Mouse (Mus musculus): ENCODE measurements around the gene Mad2l2.
A peak's percentile ranks its signal among the peaks of the same experiment; 100 is the strongest.
"Not testable (repeated sequence)": the region's sequence is repeated elsewhere in the genome, so short reads cannot be mapped to it uniquely, and the experiment has no call there.

Mad2l2 gene

DNA sequence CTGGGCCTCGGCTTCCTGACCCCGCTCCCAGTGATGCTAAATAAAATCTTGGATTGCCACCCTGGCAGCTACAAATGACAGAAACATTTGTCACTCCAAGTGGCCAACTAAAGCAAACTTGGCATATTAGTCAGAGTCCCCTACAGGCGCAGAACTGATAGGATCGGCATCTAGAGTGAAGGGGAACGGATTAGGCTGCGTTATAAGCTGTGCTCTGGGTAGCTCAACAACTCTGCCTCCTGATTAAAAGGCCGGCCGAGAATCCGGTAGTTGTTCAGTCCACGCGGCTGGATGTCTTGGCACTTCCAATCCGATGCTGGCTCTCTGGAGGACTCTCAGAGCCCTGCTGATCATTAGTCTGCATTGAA lies 44.3 kb downstream of the Mad2l2 start:
- DNase-seq = no peak

DNA sequence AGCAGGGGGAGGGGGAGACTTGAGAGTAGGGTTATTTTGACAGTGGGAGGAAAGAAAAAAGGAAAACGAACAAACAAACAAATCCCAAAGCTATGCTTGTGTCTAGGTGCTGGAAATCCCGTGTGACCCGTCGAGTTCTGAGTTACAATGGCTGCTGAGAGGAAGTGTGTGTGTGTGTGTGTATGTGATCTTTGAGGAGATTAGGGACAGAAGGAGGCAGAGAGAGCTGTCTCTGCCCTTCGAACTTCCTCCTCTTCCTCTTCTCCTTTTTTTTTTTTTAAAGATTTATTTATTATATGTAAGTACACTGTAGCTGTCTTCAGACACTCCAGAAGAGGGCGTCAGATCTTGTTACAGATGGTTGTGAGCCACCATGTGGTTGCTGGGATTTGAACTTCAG lies 46.4 kb downstream of the Mad2l2 start:
- DNase-seq = not testable (repeated sequence)

DNA sequence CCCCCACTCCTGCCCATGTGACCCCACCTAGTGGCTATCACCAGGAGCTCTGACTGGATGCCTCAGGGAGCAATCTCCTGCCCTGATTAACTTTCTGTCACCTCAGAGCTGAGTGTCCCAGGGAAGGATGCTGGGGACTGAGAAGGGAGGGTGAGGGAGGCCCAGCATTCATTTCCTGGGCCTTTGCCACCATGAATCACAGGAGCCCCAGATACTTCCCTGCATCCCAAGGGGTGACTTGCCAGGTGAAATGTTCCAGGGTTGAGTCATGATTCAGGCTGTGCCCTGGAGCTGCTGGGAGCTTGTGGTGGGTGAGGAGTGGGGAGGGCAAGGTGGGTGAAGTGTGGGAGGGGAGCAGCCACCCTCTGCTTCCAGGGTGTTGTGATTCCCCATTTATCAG lies 47.5 kb downstream of the Mad2l2 start:
- no peak for DNase-seq

DNA sequence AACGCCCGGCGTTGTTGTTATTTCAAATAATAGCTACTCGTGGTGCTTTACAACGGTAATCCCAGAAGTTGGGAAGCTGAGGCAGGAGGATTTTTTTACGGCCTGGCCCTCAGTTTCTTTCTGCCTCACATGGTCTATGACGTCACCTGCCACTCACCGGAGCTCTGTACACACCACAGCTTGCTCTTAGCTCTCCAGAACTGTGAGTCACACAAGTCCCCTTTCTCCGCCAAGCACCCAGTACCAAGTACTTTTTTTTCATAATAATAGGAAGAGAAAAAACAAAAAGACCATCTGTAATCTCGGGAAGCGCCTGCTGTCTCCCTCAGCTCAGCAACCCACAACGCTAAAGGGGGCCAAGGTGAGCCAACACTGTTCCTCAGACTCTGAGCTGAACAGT lies 51.3 kb downstream of the Mad2l2 start:
- no peak for DNase-seq

DNA sequence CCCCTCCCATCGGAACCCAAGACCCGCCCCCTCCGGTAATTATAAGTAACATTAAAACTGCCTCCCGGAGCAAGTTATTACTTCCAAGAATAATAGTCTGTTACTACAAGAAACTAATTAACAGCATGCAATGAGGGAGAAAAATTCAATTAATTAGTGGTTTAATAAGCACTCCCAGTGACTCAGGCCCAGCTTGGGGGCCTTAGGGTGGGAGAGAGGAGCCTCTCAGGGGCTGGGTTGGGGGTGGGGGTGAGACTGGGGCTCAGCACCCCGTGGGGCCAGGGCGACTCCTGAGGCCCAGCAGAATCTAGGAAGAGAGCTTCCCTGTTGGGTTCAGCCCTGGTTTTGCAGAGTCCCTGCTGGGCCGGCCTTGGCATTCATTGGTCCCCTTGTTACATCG lies 52.2 kb downstream of the Mad2l2 start:
- no peak for DNase-seq

DNA sequence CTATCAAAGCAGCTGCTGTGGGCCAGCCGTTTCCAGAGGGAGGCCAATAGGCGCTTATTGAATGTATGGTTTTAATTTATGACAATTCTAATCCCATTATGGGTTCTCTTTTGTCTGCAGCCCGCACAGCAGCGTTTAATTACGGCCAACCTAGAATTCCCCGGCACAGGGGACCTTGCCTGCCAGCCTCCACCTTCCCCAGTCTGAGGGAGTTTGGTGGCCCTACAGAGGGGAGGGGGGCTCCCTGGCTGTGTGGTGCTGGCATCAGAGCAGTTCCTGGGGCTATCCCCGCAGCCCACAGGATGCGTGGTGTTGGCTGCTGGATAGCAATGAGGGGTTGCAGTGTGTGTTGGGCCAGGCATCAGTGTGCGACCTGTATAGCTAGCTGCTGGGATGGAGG lies 54.4 kb downstream of the Mad2l2 start:
- no peak for DNase-seq

DNA sequence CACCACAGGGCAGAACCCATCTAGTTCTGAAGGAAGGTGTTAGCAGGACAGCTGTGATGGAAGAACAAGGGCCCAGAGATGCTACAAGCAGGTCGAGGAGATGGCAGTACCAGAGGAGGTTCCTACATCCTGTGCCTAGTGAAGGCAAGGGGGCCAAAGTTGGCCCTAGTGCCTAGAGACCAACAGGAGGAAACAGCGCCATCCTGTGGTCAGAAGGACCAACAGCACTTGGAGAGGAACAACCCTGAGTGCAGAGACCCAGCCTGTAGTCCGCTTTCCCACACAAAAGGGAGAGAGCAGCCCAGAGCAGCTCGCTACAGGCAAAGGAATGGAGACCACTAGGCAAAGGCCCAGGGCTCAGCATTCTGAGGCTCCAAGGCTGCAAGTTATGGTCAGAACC lies 55.6 kb downstream of the Mad2l2 start:
- DNase-seq = no peak

DNA sequence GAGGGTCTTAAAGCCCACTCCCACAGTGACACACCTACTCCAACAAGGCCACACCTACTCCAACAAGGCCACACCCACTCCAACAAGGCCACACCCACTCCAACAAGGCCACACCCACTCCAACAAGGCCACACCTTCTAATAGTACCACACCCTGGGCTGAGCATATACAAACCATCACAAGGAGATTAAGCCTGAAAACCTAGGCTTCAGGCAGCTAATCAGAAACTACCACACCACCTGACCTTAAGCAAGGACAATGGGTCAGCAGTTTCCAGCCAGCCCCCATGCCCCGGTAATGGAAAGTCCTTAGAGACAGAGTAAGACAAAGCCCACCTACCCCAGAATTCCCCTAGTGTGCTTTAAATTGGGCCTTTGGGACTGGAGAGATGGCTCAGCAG lies 58.6 kb downstream of the Mad2l2 start:
- not testable (repeated sequence) for DNase-seq

DNA sequence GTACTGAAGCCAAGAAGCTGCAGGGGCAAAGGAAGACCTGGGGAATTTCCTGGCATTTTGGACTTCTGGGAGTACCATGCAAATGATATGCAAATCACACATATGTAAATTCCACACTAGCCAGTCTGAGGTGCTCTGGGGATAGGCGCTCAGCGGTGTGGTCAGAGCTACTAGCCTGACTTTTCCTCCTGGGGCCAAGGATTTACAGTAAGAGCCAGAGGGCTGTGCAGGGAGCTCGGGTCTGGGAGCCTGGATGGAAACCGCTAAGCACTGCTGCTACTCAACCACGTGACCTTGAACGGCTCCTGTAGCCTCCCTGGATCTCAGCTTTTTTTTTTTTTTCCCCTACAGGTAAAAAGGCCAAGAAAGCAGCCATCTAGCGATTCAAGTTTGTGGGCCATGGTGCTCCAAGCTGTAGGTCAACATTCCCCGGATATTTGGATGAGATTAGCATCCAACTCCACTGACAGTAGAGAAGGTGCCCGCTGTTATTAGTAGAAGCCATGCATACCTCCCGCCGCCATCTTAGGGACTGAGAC lies 62.6 kb downstream of the Mad2l2 start:
- DNase-seq = peak; percentile 13

DNA sequence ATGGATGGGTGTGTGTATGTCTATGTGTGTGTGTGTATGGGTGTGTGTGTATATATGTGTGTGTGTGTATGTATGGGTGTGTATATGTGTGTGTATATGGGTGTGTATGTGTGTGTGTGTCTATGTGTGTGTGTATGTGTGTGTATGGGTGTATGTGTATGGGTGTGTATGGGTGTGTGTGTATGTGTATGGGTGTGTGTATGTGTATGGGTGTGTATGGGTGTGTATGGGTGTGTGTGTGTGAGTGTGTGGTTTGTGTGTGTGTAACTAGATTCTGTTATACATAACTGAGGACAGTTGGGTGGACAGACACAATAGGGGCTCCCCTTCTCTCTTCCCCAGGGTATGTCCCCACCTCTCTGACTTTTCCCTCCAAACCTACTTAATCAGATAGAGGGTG lies 64.2 kb downstream of the Mad2l2 start:
- DNase-seq = no peak

All from kidney, adult 18-20 months (tissue).